Mouse (Mus musculus) lung, postnatal 14 days (tissue): ENCODE data around the gene Tex26.

Source experiments
- DNase-seq: peaks from one replicate; pipeline ENCODE4 v3.0.0; 2021

Gene Tex26

DNA sequence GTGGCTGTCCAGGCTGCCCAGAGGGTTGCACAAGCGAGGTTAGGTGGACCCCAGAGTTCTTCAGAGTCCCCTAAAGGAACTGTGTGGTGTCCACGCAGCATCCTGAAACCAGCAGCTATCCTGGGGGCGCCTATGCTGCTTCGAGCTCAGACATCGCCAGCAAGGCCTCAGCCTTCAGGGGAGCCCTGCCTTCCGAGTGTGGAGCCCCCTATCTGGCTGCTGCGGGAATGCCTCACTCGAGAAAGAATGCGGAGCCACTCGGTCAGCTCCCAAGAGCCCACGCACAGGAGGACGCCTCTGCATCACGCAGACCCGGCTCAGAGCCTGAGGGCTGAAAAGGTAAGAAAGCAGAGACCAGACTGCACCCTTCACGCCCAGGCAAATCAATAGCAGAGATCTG is 50.8 kb downstream of the Tex26 start:
- no peak for DNase-seq

- no peak for DNase-seq
Measured at GRCm38 (mm10) chr5:149495655-149496054, 56.2 kb downstream of the Tex26 start.

GRCm38 (mm10) chr5:149496401-149497066 is 57.1 kb downstream of the Tex26 start:
- DNase-seq, result no peak

GRCm38 (mm10) chr5:149499936-149500335 is 60.5 kb downstream of the Tex26 start:
- DNase-seq, result no peak

GRCm38 (mm10) chr5:149503423-149504175 is 64.1 kb downstream of the Tex26 start:
- DNase-seq, result no peak

DNA sequence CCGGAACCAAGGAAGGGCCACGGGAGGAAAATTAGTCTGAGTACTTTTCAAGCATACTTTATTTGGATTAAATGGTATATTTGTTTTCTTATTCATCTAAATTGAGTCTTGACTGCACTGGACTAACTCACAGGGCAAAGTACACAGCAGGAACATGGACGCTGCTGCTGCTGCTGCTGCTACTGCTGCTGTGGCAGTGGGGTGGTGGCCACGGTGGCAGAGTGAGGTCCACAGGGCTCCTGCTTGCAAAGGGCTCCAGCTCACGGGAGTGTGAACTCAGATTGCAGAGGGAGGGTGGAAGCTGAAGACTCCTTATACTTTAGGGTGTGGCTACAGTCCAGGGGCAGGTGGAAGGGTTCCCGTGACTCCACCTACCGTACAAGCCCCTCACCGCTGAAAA is 65.5 kb downstream of the Tex26 start:
- DNase-seq, result no peak

DNA sequence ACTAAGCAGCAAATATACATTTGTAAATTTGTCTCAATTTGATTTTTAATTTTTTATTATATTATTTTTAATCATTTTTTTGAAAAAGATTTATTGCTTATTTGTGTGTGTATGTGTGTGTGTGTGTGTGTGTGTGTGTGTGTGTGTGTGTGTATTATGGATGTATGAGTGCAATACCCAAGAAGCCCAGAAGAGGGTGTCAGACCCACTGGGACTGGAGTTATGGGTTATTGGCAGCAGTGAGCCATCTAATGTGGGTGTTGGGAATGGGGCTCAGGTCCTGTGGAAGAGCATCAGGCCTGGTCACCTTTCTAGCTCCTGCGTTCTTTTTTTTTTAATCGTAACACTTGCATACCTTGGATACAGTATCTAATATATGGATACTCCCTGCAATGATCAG is 66.6 kb downstream of the Tex26 start:
- DNase-seq, result no peak

- no peak for DNase-seq
Measured at GRCm38 (mm10) chr5:149508094-149509029, 68.9 kb downstream of the Tex26 start.

DNA sequence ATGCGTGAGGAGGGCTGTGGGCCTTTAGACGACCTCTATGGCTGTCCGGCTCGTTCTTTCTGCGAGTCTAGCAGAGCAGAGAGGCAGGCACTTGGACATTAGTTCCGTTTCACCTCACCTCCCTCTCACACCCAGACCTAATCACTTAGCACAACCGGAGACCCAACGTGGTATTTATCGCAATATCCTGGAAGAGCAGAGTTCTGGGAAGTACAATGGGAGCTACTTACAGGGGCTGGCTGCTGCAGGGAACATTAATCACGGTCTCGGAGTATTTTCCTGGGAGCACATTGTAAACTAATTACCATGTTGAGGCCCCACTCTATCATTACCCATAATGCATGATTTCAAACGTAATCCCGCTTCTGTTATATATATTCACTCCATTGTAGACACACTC is 70.9 kb downstream of the Tex26 start:
- DNase-seq, result no peak

- no peak for DNase-seq
Measured at GRCm38 (mm10) chr5:149512695-149513094, 73.2 kb downstream of the Tex26 start.

- DNase-seq, result no peak
Measured at GRCm38 (mm10) chr5:149513438-149514086, 74.1 kb downstream of the Tex26 start.

DNA sequence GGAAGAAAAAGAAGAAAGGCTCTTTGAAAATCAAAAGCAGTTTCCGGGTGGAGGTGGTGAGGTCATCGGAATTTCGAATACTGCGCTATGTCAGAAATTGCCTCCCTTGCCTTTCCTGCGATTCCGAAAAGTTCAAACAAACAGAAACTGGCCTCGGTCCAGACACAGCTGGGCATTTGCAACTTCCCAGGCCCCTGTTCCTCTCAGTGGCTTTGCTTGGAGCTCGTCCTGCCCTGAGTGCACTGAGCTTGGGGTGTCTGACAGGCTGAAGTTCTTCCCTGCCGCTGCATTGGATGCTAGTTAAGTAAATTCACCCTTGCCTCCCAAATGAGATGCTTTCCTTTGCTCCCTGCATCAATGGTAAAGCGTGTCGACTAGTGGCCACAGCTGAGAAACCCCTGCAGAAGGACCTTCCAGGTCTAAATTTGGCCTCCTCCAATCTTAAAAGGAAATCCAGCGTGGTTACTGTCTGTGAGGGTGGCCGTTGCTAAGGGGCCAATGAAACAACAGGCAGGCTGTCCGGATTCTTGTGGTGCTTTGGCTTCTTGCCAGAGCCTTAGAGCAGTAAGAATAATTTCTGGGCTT is 74.7 kb downstream of the Tex26 start:
- DNase-seq, result peak; percentile 53

- DNase-seq, result no peak
Measured at GRCm38 (mm10) chr5:149514890-149515289, 75.4 kb downstream of the Tex26 start.

DNA sequence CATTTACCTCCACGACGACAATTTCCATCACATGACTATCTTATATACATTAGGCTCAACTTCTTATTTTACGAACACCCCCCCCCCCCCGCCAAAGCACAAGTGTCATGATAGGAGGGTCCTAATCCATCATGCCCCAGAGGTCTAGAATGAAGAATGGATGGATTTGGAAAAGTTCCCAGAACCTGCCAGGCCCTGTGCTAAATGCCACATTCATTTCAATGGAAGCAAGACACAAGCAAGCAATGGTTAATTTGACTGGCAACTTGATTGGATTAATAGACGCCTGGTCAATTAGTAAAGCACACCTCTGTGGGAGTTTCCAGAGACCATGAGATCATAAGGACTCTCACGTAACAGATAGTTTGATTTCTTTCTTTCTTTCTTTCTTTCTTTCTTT is 77.7 kb downstream of the Tex26 start:
- no peak for DNase-seq
